Comparison of ENCODE assay signal across 8 mouse cellular contexts in genomic region chr1:40680868-40681698, GRCm38 (mm10). TPM values are rescaled to one million over a fixed set of nuclear protein-coding genes. Genes with fewer than 3 reads are reported as not detected.
DNase-seq lines count a peak whose midpoint lies in the region; ATAC-seq and TF ChIP-seq lines count a peak whose summit lies in the region.

No protein-coding gene starts in this region.

- peak overlapping the region; percentile 100 for H3K4me2 ChIP-seq in intestine, embryonic 16.5 days (ENCODE audit: low read depth, low read length)
- H3K4me2 ChIP-seq in limb, embryonic 12.5 days: peak overlapping the region; percentile 99
- peak overlapping the region; percentile 90 for H3K4me2 ChIP-seq in midbrain, embryonic 12.5 days (replicated peaks)
- H3K4me2 ChIP-seq in stomach, postnatal 0 days (replicated peaks; ENCODE audit: low read depth): peak overlapping the region; percentile 99

- H3K27ac ChIP-seq in intestine, embryonic 16.5 days (ENCODE audit: low read length): no peak overlapping the region
- H3K27ac ChIP-seq in limb, embryonic 12.5 days: no peak overlapping the region
- no peak overlapping the region for H3K27ac ChIP-seq in midbrain, embryonic 12.5 days (replicated peaks)
- H3K27ac ChIP-seq in stomach, postnatal 0 days (replicated peaks): peak overlapping the region; percentile 81

- peaks cover 39% of the 10 kb centered on the region for H3K27me3 ChIP-seq in intestine, embryonic 16.5 days (replicated peaks; ENCODE audit: control insufficient read depth, insufficient read depth, low read length)
- peaks cover 77% of the 10 kb centered on the region for H3K27me3 ChIP-seq in limb, embryonic 12.5 days
- peaks cover 68% of the 10 kb centered on the region for H3K27me3 ChIP-seq in midbrain, embryonic 12.5 days
- peaks cover 5% of the 10 kb centered on the region; the same call in 1 of the 2 replicates for H3K27me3 ChIP-seq in stomach, postnatal 0 days (ENCODE audit: control insufficient read depth, insufficient read depth, low read length)

- TF ChIP-seq EP300 in stomach, postnatal 0 days (optimal IDR thresholded peaks at IDR 0.05): no peak

- peaks cover 15% of the 10 kb centered on the region for H3K4me1 ChIP-seq in intestine, embryonic 16.5 days (ENCODE audit: control insufficient read depth, insufficient read depth, low read length)
- H3K4me1 ChIP-seq in limb, embryonic 12.5 days (replicated peaks): peaks cover 19% of the 10 kb centered on the region
- H3K4me1 ChIP-seq in midbrain, embryonic 12.5 days: peaks cover 19% of the 10 kb centered on the region; the same call in 1 of the 2 replicates
- no peaks in the 10 kb centered on the region for H3K4me1 ChIP-seq in stomach, postnatal 0 days (replicated peaks; ENCODE audit: control insufficient read depth, insufficient read depth)

- H3K4me3 ChIP-seq in intestine, embryonic 16.5 days (ENCODE audit: low read length): peak overlapping the region; percentile 62
- peak overlapping the region; percentile 66 for H3K4me3 ChIP-seq in limb, embryonic 12.5 days (replicated peaks)
- H3K4me3 ChIP-seq in midbrain, embryonic 12.5 days: peak overlapping the region; percentile 54
- H3K4me3 ChIP-seq in stomach, postnatal 0 days (ENCODE audit: low read depth, low read length): peak overlapping the region; percentile 61

- WGBS in intestine, embryonic 16.5 days: under 1% methylated on average over 61 of the region's 90 CpGs
- WGBS in limb, embryonic 12.5 days: under 1% methylated on average over 74 of the region's 90 CpGs
- under 1% methylated on average over 47 of the region's 90 CpGs for WGBS in midbrain, embryonic 12.5 days
- 0% methylated on average over 63 of the region's 90 CpGs for WGBS in stomach, postnatal 0 days

- no peak for TF ChIP-seq POLR2A in brain, embryonic 14.5 days (IDR thresholded peaks at IDR 0.05; ENCODE audit: borderline replicate concordance, extremely low read depth, insufficient read depth, insufficient read length, poor library complexity, severe bottlenecking)

- DNase-seq in adrenal gland, adult 18-20 months (ENCODE audit: low spot score in 2 of 2): peak; percentile 27 to 30
- no peak for DNase-seq in adrenal gland, postnatal 4 days (ENCODE audit: low spot score in 2 of 2)
- DNase-seq in brain, embryonic 14.5 days (ENCODE audit: low read depth): peak; percentile 45
- DNase-seq in gastrocnemius, postnatal 10 days: peak; percentile 61
- peak; percentile 87 for DNase-seq in stomach, postnatal 0 days (ENCODE audit: low spot score)

- TF ChIP-seq CTCF in brain, embryonic 14.5 days (IDR thresholded peaks at IDR 0.05; ENCODE audit: borderline replicate concordance, extremely low read depth, insufficient read depth, insufficient read length): no peak
- no peak for TF ChIP-seq CTCF in stomach, postnatal 0 days (IDR thresholded peaks at IDR 0.05; ENCODE audit: low read depth)

- peak; percentile 90 for ATAC-seq in intestine, embryonic 16.5 days
- peak; percentile 56; the same call in 1 of the 2 replicates for ATAC-seq in limb, embryonic 12.5 days (ENCODE audit: insufficient number of reproducible peaks, insufficient read depth, low FRiP score, low TSS enrichment, low read depth)
- peak; percentile 88 for ATAC-seq in midbrain, embryonic 12.5 days (ENCODE audit: low FRiP score, low read depth)
- ATAC-seq in stomach, postnatal 0 days (ENCODE audit: low FRiP score, low TSS enrichment): peak; percentile 90

- peak overlapping the region; percentile 56 for H3K9ac ChIP-seq in intestine, embryonic 16.5 days (ENCODE audit: low read depth, low read length)
- peak overlapping the region; percentile 51 for H3K9ac ChIP-seq in limb, embryonic 12.5 days (replicated peaks)
- H3K9ac ChIP-seq in midbrain, embryonic 12.5 days (replicated peaks): peak overlapping the region; percentile 53
- H3K9ac ChIP-seq in stomach, postnatal 0 days (ENCODE audit: low read length): peak overlapping the region; percentile 61

- H3K36me3 ChIP-seq in intestine, embryonic 16.5 days (ENCODE audit: control insufficient read depth, insufficient read depth, low read length): no peaks in the 10 kb centered on the region
- no peaks in the 10 kb centered on the region for H3K36me3 ChIP-seq in limb, embryonic 12.5 days
- H3K36me3 ChIP-seq in midbrain, embryonic 12.5 days: no peaks in the 10 kb centered on the region
- no peaks in the 10 kb centered on the region for H3K36me3 ChIP-seq in stomach, postnatal 0 days (ENCODE audit: control insufficient read depth, insufficient read depth, low read length)

- H3K9me3 ChIP-seq in intestine, embryonic 16.5 days (ENCODE audit: control insufficient read depth, low read length): no peaks in the 10 kb centered on the region
- no peaks in the 10 kb centered on the region for H3K9me3 ChIP-seq in limb, embryonic 12.5 days
- no peaks in the 10 kb centered on the region for H3K9me3 ChIP-seq in midbrain, embryonic 12.5 days
- no peaks in the 10 kb centered on the region for H3K9me3 ChIP-seq in stomach, postnatal 0 days (ENCODE audit: control insufficient read depth, low read length)

RNA-seq across cellular contexts. Expression of gene Slc9a2, which starts 0.7 kb away (rescaled TPM):
- total RNA-seq in adrenal gland, adult 18-20 months (2021): under 1 TPM; 0.16 to 0.27 TPM
- total RNA-seq in adrenal gland, postnatal 4 days (2021): 1 to 10 TPM in 1 of 2 experiments, under 1 TPM in 1; 0.99 to 1.7 TPM
- polyA plus RNA-seq in brain, embryonic 14.5 days (2012; rRNA removed): 0.26 and 0.38 TPM in 2 replicates
- 10 to 100 TPM; 20.7 to 20.9 TPM for total RNA-seq in gastrocnemius, postnatal 10 days (2021)
- polyA plus RNA-seq in intestine, embryonic 16.5 days (2015; fragmentation: Nextera tagmentation; extraction: Ambion mirVana): 0.50 and 0.51 TPM in 2 replicates
- polyA plus RNA-seq in limb, embryonic 12.5 days (2016; fragmentation: Nextera tagmentation; extraction: Ambion mirVana): 0.05 and 0.20 TPM in 2 replicates
- 0.18 TPM in 1 of 2 replicates, not detected in the other for polyA plus RNA-seq in midbrain, embryonic 12.5 days (2016; fragmentation: Nextera tagmentation; extraction: Ambion mirVana)
- 13.9 and 14.2 TPM in 2 replicates for polyA plus RNA-seq in stomach, postnatal 0 days (2015; fragmentation: Nextera tagmentation; extraction: Ambion mirVana)

Comparison
In these comparisons a context has a peak if more than half of its experiments do, and no peak if none do; other contexts are left out.
1. DNase-seq: peak in adrenal gland, adult 18-20 months (2 of 2), brain, embryonic 14.5 days (single experiment), gastrocnemius, postnatal 10 days (single experiment) and stomach, postnatal 0 days (single experiment); none in adrenal gland, postnatal 4 days (0 of 2).
2. Peak in every context shown above with its lines, with median percentiles within 50 percentile points of each other: ATAC-seq, H3K4me2 ChIP-seq, H3K4me3 ChIP-seq and H3K9ac ChIP-seq.